In genomic region chr3:102636674-102637073, GRCm38 (mm10) we compare ENCODE assay signal across 15 mouse cellular contexts.
DNase-seq lines count a peak whose midpoint lies in the region; ATAC-seq and TF ChIP-seq lines count a peak whose summit lies in the region.
"Had no signal": no experiment of that assay in that cellular context is flagged by ENCODE, and none has a peak within 500 bp of the region (broad histone marks: within the 10 kb centered on the region; RNA-seq: fewer than 3 reads in every experiment).

No protein-coding gene starts in this region.

- H3K9me3 ChIP-seq in intestine, embryonic 15.5 days = no peaks in the 10 kb centered on the region
- H3K9me3 ChIP-seq in intestine, postnatal 0 days (ENCODE audit: control insufficient read depth) = no peaks in the 10 kb centered on the region
- no peaks in the 10 kb centered on the region for H3K9me3 ChIP-seq in stomach, embryonic 15.5 days
- H3K9me3 ChIP-seq: midbrain, embryonic 12.5 days had no signal

- no peaks in the 10 kb centered on the region for H3K36me3 ChIP-seq in intestine, embryonic 15.5 days
- H3K36me3 ChIP-seq in intestine, postnatal 0 days (ENCODE audit: control insufficient read depth, insufficient read depth) = no peaks in the 10 kb centered on the region
- no peaks in the 10 kb centered on the region for H3K36me3 ChIP-seq in stomach, embryonic 15.5 days
- H3K36me3 ChIP-seq: midbrain, embryonic 12.5 days had no signal

- H3K4me1 ChIP-seq in intestine, embryonic 15.5 days (replicated peaks) = 0 out of 2 replicates have a peak, but pooled peaks cover 3% of the 10 kb centered on the region
- no peaks in the 10 kb centered on the region for H3K4me1 ChIP-seq in intestine, postnatal 0 days (replicated peaks; ENCODE audit: control insufficient read depth, insufficient read depth, low read length)
- H3K4me1 ChIP-seq in stomach, embryonic 15.5 days = 0 out of 2 replicates have a peak, but pooled peaks cover 5% of the 10 kb centered on the region
- H3K4me1 ChIP-seq: midbrain, embryonic 12.5 days had no signal

- no peaks in the 10 kb centered on the region for H3K27me3 ChIP-seq in intestine, embryonic 15.5 days (replicated peaks)
- no peaks in the 10 kb centered on the region for H3K27me3 ChIP-seq in intestine, postnatal 0 days (replicated peaks; ENCODE audit: control insufficient read depth, insufficient read depth, low read length)
- H3K27me3 ChIP-seq in stomach, embryonic 15.5 days (replicated peaks) = no peaks in the 10 kb centered on the region
- H3K27me3 ChIP-seq: midbrain, embryonic 12.5 days had no signal

- peak; percentile 9 for DNase-seq in adrenal gland, postnatal 14 days
- no peak for DNase-seq in adrenal gland, postnatal 4 days (ENCODE audit: low spot score in 2 of 2)
- DNase-seq in lung, postnatal 10 days = peak; percentile 10
- DNase-seq in lung, postnatal 4 days = no peak
- DNase-seq in cerebellum, adult 18-20 months = no peak
- DNase-seq: cerebellum, adult 9-10 months; right cerebral cortex, adult 18-20 months; thymus, adult 2 months had no signal

- ATAC-seq in intestine, embryonic 15.5 days = peak; percentile 39; the same call in 1 of the 2 replicates
- no peak for ATAC-seq in intestine, postnatal 0 days
- no peak; the same call in 1 of the 2 replicates for ATAC-seq in stomach, embryonic 15.5 days (ENCODE audit: insufficient read depth, low FRiP score, low read depth)

- 45% methylated on average over 4 of the region's 4 CpGs for WGBS in intestine, embryonic 15.5 days
- WGBS in intestine, postnatal 0 days = 69% methylated on average over 4 of the region's 4 CpGs
- WGBS in stomach, embryonic 15.5 days = 55% methylated on average over 4 of the region's 4 CpGs

- H3K27ac ChIP-seq in intestine, embryonic 15.5 days = no peak overlapping the region
- H3K27ac ChIP-seq in intestine, postnatal 0 days (ENCODE audit: low read depth, low read length) = no peak overlapping the region
- H3K27ac ChIP-seq in stomach, embryonic 15.5 days = peak overlapping the region; percentile 63; the same call in 1 of the 2 replicates
- H3K27ac ChIP-seq: heart, adult 2 months; hindbrain, embryonic 14.5 days; midbrain, embryonic 12.5 days had no signal

- H3K9ac ChIP-seq in intestine, embryonic 15.5 days = no peak overlapping the region
- H3K9ac ChIP-seq in intestine, postnatal 0 days (ENCODE audit: low read depth, low read length) = no peak overlapping the region
- no peak overlapping the region for H3K9ac ChIP-seq in stomach, embryonic 15.5 days
- H3K9ac ChIP-seq: hindbrain, embryonic 14.5 days; midbrain, embryonic 12.5 days had no signal

- H3K4me2 ChIP-seq in intestine, embryonic 15.5 days (replicated peaks) = no peak overlapping the region
- H3K4me2 ChIP-seq in intestine, postnatal 0 days (replicated peaks; ENCODE audit: low read depth) = no peak overlapping the region
- H3K4me2 ChIP-seq in stomach, embryonic 15.5 days = no peak overlapping the region
- H3K4me2 ChIP-seq: hindbrain, embryonic 14.5 days; midbrain, embryonic 12.5 days had no signal

- TF ChIP-seq CTCF in intestine, postnatal 0 days (IDR thresholded peaks at IDR 0.05; ENCODE audit: low read depth) = no peak

- no peak overlapping the region for H3K4me3 ChIP-seq in intestine, embryonic 15.5 days (replicated peaks)
- H3K4me3 ChIP-seq in intestine, postnatal 0 days (ENCODE audit: low read depth, low read length) = no peak overlapping the region
- no peak overlapping the region for H3K4me3 ChIP-seq in stomach, embryonic 15.5 days (replicated peaks)
- H3K4me3 ChIP-seq: heart, adult 2 months; midbrain, embryonic 12.5 days; myocyte had no signal

Comparison
In these comparisons a context has a peak if more than half of its experiments do, and no peak if none do; other contexts are left out.
1. DNase-seq: peak in adrenal gland, postnatal 14 days (single experiment) and lung, postnatal 10 days (single experiment); none in adrenal gland, postnatal 4 days (0 of 2), lung, postnatal 4 days (0 of 2) and cerebellum, adult 18-20 months (0 of 2).